Mouse (Mus musculus) urinary bladder, postnatal 10 days (tissue): ENCODE data around the gene Apbb2.

Source experiments
- DNase-seq: peaks from one replicate; pipeline ENCODE4 v3.0.0; 2022; ENCODE audit warnings: low spot score

The Apbb2 gene

DNA sequence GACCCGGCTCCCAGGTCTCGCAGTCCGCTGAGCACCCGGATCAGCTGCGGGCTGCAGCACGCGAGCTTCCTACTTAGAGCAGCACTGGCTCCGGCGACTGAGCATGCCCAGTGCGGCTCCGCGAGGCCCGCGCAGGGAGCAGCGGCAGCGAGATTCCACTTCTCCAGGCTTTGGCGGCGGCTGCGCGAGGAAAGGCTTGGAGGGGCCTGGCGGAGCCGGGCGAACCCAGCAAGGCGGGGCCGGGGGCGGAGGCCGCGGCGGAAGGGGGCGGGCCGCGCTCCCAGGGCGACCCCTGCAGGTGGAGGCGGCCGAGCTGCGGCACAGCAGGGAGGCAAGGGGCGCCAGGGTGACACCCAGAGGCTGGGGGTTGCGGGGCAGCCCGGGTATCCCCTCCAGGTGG, at the start of gene Apbb2:
TSS of gene Apbb2 (minus strand) at position 188 of the 400 bp plus-strand sequence.
- DNase-seq, result peak; percentile 83

DNA sequence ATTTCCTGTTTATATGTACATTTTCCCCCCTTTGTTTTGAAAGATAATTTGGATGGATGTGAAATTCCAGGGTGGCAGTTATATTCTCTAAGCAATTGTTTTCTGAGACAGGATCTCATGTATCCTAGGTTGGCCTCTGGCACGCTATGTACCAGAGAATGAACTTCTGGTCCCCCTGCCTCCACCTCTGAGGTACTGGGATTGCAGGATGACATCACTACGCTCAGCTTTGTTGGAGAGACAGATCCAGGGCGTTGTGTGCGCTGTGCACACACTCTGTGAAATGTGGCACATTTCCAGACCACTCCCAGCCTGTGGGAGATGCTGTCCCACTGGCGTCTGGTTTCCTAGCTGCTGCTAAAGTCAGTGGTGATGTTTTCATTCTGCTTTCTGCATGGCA, 35.6 kb upstream of the Apbb2 start:
- DNase-seq, result no peak

DNA sequence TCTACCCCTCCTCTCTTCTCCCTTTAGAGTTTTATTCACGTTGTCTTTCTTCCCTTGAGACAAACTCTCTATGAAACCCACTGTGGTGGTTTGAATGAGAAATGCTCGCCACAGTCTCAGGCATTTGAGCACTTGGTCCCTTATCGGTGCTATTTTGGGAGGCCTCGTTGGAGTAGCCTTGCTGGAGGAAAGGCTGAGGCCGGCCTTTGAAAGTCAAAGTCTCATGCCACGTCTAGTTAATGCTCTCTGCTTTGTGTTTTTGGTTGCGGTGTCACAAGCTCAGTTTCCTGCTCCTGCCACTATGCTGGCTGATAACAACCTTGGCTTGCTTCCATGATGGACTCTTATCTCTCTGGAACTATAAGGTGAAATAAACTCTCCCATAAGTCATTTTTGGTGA, 28.9 kb upstream of the Apbb2 start:
- no peak for DNase-seq

DNA sequence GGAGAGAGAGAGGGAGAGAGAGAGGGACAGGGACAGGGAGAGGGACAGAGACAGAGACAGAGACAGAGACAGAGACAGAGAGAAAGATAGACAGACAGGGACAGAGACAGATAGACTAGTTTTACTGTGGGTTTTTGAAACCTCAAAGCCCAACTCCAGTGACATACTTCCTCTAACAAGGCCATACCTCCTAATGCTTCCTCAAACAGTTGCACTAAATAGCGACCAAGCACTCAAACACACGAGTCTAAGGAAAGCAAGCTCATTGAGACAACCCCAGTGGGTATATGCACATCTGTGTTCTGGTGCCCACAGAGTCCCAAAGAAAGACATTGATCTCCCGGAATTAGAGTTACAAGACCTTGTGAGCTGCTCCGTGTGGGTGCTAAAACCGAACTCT, 24.7 kb upstream of the Apbb2 start:
- DNase-seq, result no peak

DNA sequence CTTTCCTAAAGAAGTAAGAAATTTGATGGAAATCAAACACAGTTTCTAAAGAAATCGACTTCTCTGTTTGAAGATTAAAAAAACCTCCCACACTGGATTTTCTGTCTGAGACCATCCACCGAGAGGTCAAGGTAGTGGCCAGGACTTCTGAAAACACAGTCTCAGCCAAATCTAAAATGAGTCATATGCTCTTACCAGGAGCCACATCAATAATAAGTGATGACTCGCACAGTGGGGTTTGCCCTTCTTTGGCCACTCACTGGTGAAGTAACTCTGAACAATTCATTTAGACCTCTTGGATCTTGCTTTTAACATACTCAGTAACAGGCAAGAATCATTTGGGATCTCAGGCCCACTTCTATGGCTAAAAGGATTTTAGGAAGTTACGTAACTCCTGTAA, 23.6 kb upstream of the Apbb2 start:
- no peak for DNase-seq

DNA sequence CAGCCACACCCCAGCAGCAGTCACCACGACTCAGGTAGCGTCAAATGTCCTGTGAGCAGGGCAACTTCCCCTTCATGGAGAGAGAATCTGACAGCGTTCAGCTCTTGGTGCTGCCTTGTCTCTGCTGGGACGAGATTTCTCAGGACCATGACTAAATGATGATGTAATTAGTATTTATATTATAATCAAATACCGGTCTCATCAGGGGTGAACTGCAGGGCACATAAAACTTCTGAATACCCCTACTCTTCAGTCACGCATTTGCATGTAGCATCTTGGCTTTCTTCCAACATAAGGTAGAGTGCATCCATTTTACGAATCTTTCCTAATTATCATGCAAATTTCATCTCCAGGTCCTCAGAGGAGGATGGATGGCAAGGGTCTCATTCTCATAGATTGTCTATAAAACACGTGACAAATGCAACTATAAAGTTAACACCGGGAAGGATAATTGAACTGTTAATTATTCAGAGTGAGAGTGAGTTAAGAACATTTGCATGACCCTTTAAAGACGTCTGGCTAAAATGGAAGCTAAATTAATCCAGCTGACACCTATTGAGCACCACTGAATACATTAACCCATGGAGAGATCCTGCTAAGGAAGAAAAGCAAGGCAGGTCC, 17.0 kb upstream of the Apbb2 start:
- no peak for DNase-seq

DNA sequence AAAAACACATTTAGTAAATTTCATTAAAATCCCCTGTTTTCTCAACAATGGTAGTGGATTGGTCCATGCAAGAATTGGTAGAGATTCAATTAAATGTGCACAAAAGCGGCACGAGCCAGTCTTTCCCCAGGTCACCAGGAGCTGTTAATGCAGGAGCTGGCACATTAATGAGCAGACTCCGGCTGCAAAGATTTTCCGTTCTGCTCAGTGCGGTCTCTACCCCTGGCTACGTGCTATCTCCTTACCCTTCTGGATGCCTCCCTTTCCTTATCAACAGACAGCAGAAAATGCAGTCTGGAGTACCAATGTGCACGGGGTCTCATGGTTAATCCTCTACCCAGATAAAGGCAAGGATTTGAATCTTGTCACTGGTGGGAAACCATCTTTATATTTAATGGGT, 9.2 kb upstream of the Apbb2 start:
- DNase-seq, result no peak

DNA sequence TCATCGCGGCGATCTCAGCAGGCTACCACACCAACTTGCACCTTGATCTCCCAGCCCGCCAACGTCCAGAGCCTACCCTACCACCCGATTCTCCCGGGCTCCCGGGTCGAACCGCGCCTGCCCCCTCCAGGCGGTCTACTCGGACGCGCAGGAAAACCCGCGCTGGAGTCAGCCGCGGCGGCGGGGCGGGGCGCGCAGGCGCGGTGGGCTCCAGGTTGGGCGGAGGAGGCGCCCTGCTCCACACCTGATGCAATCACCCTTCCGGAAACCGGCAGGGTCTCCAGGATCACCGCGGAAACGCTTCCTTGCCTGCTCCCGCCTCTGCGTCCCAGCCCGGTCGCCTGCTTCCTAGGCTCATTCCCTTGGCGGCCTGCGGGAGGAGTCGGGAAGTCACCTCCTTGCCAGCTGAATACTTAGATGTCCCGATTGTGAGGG, 1.6 kb upstream of the Apbb2 start:
- peak; percentile 54 for DNase-seq

DNA sequence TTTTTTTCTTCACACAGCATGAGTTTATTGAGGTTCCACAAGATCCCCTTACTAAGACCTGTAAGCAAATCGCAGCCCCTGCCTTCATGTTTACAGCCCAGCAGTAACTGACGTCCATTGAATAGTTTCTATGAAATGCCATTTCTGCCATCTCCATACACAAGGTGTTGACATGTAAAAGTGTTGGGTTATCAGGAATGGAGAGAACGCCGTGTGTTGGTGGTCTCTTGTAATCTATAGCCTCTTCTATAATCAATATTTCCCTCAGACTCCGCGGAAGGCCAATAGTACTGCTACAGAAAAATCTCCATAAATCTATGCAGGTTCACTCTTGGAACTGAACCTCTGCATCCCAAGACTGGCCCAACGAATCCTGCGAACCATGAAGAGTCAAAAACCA, 1.1 kb upstream of the Apbb2 start:
- no peak for DNase-seq

DNA sequence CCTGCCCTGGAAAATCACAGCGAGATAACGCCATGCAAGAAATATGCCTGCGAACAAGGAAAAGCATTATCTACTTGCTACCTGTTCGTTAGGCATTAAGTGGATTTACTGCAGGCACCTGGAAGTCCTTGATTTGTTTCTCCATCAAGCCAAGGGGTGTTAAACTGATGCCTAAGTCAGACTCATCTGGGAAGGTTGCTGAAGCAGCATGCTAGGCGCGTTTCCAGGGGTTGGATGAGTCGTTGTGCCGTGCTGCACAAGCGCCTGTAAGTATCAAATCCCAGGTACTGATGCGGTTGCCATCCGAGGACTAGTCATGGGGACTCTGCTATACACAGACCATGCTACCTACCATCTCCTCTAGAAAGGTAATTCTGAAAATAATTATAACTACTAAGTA, 611 bp upstream of the Apbb2 start:
- no peak for DNase-seq

DNA sequence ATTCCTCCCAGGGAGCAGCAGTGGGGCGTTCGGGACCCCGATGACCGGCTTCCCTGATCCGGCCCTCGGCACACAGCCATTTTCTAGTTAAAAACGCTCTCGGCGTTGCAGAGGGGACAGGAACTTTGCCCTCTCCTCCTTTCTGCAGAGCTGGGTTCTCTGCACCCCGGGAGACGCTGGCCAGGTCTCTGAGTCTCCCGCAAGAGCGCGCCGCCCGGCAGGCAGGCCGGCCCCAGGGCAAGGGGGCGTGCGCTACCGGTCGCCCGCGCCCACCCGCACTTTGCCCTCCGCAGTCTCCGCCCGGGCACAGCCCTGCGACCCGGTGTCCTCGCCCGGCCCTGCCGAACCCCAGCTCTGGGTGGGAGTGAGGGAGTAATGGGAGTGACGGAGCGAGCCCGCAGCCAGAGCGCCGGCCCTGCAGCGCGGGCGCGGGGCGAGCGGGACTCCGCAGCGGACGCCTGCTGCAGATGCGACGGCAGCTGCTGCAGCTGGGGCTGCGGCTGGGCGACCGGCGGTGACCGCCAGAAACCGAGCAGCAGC, 593 bp downstream of the Apbb2 start:
- DNase-seq, result no peak

DNA sequence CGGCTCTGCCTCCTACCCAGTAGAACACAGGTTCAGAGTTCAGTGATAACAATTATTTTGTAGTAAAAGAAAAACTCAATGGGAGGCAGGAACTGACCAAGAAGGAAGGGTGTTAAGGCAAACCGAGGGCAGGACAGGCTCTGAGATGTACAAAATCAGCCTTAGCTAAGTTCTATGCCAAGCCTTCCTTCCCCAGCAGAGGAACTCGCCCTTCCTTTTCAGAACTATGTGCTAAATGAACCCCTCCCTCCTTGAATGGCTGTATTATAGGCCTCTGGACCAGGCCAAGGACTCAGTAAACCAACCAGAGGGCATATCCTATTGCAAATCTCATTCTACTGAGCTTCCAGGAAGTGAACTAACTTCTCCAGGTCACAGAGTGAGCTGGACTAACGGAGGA, 3.6 kb downstream of the Apbb2 start:
- no peak for DNase-seq

DNA sequence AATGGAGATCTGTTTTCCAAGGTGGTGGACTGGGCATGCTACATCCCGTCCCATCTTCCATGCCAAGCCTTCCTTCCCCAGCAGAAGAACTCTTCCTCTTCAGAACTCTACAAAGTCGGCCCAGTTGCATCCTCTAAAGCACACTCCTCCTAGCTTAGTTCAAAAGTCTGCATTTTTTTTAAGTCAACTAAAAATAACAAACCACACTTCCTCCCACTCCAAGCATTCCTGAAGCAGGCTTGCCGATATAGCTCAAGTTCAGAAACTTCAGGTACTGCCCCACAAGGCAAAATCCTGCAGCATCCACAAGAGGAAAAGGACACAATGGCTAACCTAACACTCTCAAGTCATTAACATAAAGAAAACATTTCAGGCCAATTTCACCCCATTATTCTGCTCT, 4.9 kb downstream of the Apbb2 start:
- no peak for DNase-seq

DNA sequence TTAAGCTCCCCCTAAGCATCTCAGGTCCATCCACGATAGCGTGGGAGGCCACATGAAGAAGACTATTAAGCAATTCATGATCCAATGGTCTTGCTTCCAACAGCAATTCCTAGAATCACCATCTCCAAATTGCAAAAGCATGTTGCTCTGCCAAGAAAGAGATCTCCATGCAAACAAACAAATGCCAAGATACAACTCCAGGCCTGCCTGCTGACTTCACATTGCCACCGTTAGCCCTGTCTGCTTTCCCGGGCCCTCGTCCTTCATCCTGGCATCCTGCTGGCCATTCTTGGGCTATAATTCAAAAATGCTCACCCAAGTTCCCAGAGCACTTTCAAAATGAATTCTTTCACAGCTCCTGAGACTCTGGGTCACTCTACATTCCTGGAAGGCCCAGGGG, 5.6 kb downstream of the Apbb2 start:
- DNase-seq, result no peak

DNA sequence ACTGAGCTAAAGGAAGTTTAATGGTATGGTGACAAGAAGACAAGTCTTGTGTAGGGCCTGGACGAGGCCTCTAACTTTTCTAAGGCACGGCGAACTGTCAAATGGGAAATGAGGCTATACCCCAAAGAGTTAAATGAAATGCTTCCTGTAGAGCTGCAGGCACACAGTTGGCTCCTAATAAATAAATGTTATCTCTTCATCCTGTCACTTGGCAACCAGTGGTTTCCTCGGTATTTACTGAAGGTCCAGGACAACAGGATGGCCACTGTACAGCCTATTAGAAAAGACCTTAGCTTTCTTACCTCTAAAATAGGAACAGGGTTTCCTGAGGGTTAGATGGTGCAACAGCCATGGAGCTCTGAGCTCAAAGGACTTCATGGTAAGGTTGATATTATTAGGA, 6.7 kb downstream of the Apbb2 start:
- no peak for DNase-seq

DNA sequence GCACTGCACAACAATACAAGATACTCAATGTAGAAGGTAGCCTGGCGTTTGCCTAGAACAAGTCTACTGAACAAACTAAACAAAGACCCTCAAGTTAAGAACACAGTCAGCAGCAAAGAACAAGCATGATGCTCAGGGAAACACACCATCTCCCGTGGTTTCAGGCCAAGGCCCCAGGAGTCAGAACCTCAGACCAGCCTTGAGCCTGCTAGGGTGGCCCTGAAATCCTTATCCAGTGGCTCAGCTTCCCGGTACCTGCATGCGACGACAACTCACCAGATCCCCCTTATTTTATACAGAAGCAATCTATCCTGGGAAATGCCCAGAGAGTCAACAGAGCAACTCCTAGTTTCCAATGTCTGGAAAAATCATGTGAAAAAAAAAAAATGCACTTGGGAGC, 7.2 kb downstream of the Apbb2 start:
- DNase-seq, result no peak

DNA sequence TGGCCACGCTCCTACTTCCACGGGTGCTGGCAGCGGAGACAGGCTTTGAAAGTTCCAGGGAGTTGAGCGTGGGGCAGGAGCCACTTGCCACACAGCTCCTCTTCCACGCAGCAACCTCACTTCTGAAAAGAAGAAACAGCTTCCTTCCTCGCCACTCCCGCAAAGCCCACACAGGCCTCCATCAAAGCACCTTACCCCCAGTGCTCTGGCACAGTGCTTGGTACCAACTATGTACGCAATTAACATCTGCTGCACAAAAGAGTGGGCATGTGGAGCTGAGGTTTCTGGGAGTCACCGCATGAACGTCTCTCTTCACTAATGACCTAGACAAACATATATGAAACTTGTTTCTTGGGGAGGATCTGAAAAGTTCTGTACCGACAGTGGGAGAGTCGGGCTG, 8.3 kb downstream of the Apbb2 start:
- DNase-seq, result no peak

DNA sequence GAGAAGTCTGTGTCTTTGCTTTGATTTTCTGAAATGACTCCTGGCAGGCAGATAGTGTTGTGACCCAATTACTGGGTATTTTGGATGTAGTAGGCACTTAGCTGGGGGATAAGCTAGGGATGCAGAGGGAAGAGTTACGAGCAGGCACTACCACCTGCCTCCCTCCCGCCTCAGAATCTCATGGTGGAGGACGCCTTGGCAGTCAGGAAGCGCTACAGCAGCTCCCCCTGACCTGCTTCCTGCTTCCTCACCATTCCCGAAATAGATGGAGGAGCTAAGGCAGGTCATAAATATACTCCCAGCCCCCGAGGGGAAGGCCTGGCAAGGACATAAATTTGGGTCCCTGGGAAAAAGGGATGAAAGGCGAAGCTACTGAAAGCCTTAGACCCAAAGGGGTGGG, 9.3 kb downstream of the Apbb2 start:
- DNase-seq, result no peak

DNA sequence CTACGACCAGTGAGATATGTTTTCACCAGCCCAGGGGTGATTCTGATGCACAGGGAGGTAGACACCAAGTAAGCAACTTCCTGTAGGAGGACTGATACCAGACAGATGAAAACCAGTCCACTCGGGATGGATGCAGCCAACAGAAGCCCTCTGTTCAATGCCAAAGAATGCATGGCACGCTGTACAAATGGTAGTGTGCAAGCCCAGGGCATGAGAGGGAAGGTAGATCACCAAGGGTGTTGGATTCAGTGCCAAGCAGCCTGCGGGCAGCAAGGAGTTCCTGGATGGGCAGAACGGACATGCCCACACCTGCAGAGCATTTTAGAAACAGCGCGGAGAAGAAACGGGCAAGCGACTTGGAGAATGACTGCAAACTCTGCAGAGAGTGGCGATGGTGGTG, 10.8 kb downstream of the Apbb2 start:
- no peak for DNase-seq

DNA sequence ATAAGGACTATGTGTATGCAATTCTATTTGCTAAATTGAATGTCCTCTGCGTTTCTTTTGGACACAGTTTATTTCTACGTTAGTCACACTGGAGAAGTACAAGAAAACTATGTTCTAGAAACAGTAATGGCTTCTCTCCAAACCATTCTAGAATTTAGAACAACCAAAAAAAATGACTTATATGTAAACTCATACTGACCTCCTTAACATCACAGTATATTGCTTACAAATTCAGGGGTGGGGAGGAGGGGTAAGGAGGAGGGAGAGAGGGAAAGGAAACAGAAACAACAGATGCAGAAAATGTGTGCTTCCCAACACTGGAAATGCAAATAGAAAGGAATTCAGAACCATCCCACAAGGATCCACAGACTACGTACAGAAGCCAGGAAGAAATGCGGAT, 11.4 kb downstream of the Apbb2 start:
- DNase-seq, result no peak

DNA sequence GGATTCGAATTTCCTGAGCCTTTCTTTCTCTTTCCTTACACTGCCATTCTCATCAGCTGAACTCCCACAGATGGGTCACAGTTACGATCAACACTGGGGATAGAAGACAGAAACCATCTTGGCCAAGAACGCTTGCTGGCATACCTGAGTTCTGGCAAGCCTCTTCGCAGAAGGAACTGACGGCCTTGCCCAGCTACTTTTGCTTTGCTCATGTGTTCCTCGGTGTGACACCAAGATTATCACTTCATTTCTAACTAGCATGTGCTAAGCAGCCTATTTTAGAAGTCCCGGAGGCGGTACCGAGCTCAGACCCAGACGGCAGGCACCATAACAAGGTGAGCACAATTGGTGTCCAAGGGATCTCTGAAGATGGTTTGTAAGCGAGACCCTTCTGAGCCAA, 12.9 kb downstream of the Apbb2 start:
- no peak for DNase-seq

DNA sequence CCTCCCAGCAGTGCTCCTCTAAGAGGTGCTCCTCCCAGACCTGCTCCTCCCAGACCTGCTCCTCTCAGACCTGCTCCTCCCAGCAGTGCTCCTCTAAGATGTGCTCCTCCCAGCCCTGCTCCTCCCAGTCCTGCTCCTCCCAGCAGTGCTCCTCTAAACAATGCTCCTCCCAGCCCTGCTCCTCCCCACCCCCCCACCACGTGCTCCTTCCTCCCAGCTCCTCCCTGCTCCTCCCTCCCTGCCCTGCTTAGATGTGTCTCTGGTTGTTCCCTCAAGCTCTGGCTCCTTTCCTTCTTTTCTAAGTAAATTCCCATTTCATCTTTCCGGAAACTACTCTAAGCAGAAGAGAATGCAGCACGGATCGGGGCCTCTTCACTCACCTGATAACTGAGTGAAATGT, 14.2 kb downstream of the Apbb2 start:
- DNase-seq, result no peak

DNA sequence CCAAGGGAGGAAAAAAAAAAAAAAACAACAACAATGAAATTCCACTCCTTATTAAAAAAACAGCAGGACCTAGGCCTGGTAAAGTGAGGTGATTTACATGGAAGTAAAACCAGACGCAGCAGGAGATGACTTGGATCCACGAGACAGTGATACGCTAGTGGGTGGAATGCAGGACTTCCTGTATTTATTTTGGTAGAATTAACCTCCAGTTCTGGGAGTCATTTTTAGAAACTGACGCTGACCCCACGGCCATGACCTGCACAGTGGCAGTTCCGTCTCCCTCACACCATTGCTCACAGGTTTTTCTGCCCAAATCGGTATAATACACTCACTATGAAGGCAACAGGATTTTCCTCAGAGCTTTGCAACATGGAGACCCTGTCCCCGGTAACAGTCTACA, 14.8 kb downstream of the Apbb2 start:
- DNase-seq, result no peak

DNA sequence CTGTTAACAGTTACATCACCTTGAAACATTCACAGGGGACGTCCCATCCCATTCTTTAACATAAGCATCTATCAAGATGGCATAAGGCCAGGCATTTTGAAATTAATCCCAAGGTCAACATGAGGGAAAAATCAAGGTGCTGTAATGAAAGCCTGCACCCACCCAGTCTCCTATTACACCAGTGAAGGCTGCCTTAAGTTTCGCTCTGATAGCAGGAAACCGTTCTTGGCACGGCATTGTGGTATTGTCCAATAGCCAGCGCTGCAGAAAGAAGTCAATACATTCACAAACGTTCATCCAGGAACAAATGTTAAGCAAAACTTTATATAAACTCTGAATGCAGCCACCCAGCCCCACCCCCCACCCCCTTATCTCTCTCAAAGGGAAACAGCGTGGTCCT, 15.4 kb downstream of the Apbb2 start:
- no peak for DNase-seq
